Mouse (Mus musculus) hindbrain, embryonic 12.5 days (tissue): ENCODE data around the gene Adcy7. TPM values are rescaled to one million over a fixed set of nuclear protein-coding genes. Genes with fewer than 3 reads are reported as not detected.

ENCODE experiments used
- ATAC-seq: fragments of 200-750 bp; cut with Nextera tagmentation; 2 replicates; pipeline ENCODE4 v1.8.0; 2017; ENCODE audit warnings: moderate TSS enrichment; ENCODE audit not compliant: low FRiP score
- H3K27ac ChIP-seq: fragments of 300-500 bp; sonication (generic); 2 replicates; pipeline ENCODE4 v1.5.1; 2016; ENCODE audit warnings: mild to moderate bottlenecking
- H3K27me3 ChIP-seq: fragments of 300-500 bp; sonication (generic); 2 replicates; pipeline ENCODE4 v1.6.1; 2016; ENCODE audit warnings: mild to moderate bottlenecking
- H3K36me3 ChIP-seq: fragments of 300-500 bp; sonication (generic); 2 replicates; pipeline ENCODE4 v1.6.1; 2016; ENCODE audit warnings: mild to moderate bottlenecking
- H3K4me1 ChIP-seq: fragments of 300-500 bp; sonication (generic); 2 replicates; pipeline ENCODE4 v1.6.1; 2016
- H3K4me2 ChIP-seq: fragments of 300-500 bp; sonication (generic); replicated peaks from 2 replicates; pipeline ENCODE4 v1.6.1; 2016; ENCODE audit warnings: mild to moderate bottlenecking
- H3K4me3 ChIP-seq: fragments of 300-500 bp; sonication (generic); 2 replicates; pipeline ENCODE4 v1.5.1; 2016; ENCODE audit warnings: mild to moderate bottlenecking
- H3K9ac ChIP-seq: fragments of 300-500 bp; sonication (generic); 2 replicates; pipeline ENCODE4 v1.6.1; 2016; ENCODE audit warnings: mild to moderate bottlenecking, moderate library complexity
- H3K9me3 ChIP-seq: fragments of 300-500 bp; sonication (generic); replicated peaks from 2 replicates; pipeline ENCODE4 v1.6.1; 2016; ENCODE audit warnings: mild to moderate bottlenecking
- WGBS: fragments of 180-500 bp; shearing (Covaris S2); methylation state at CpG from one replicate; pipeline ENCODE4 v1.1.7; 2016; 5-methylcytosine and 5-hydroxymethylcytosine counted together
- polyA plus RNA-seq: library from polyadenylated mRNA; unstranded; fragments of >200 nt; fragmentation: Nextera tagmentation; extraction: Ambion mirVana; gene quantifications from 2 replicates; pipeline ENCODE4 v1.2.1, GENCODE M21; 2016

The Adcy7 gene
- polyA plus RNA-seq, 1 experiment from 2014 or later: 2.6 TPM

GRCm38 (mm10) chr8:88292926-88293325 lies 20.7 kb downstream of the Adcy7 start:
- no peaks in the 10 kb centered on the region for H3K9me3 ChIP-seq
- 85% methylated on average over 3 of the region's 3 CpGs for WGBS

GRCm38 (mm10) chr8:88293590-88294356 lies 21.6 kb downstream of the Adcy7 start:
- 87% methylated on average over 9 of the region's 9 CpGs for WGBS
- ATAC-seq: no peak
- Histone ChIP-seq H3K27me3 (no peaks in the 10 kb centered on the region), H3K36me3 (no peaks in the 10 kb centered on the region), H3K4me3 (no peak overlapping the region), H3K27ac (no peak overlapping the region), H3K9ac (no peak overlapping the region), H3K9me3 (no peaks in the 10 kb centered on the region), H3K4me1 (peaks cover 3% of the 10 kb centered on the region; the same call in 1 of the 2 replicates), H3K4me2 (no peak overlapping the region)

More at GRCm38 (mm10) chr8:88292926-88293325, 20.7 kb downstream of the Adcy7 start:
- Histone ChIP-seq H3K9ac (no peak overlapping the region), H3K4me2 (no peak overlapping the region), H3K36me3 (no peaks in the 10 kb centered on the region), H3K27me3 (no peaks in the 10 kb centered on the region), H3K27ac (no peak overlapping the region), H3K4me1 (peaks cover 7% of the 10 kb centered on the region; the same call in 1 of the 2 replicates), H3K4me3 (no peak overlapping the region)
- ATAC-seq: no peak

- H3K4me3 ChIP-seq: no peak overlapping the region
- H3K27ac ChIP-seq: no peak overlapping the region
- no peak for ATAC-seq
- WGBS: 91% methylated on average over 2 of the region's 2 CpGs
- no peak overlapping the region for H3K4me2 ChIP-seq
- H3K9me3 ChIP-seq: no peaks in the 10 kb centered on the region
- no peaks in the 10 kb centered on the region for H3K27me3 ChIP-seq
- no peaks in the 10 kb centered on the region for H3K36me3 ChIP-seq
- H3K9ac ChIP-seq: no peak overlapping the region
- H3K4me1 ChIP-seq: peaks cover 4% of the 10 kb centered on the region
Measured at GRCm38 (mm10) chr8:88294977-88295376, 22.8 kb downstream of the Adcy7 start.

GRCm38 (mm10) chr8:88297976-88298732 lies 26.0 kb downstream of the Adcy7 start:
- Histone ChIP-seq H3K9ac (no peak overlapping the region), H3K36me3 (no peaks in the 10 kb centered on the region), H3K4me1 (peaks cover 22% of the 10 kb centered on the region), H3K4me3 (no peak overlapping the region), H3K9me3 (no peaks in the 10 kb centered on the region), H3K27ac (no peak overlapping the region), H3K4me2 (no peak overlapping the region), H3K27me3 (no peaks in the 10 kb centered on the region)
- no peak for ATAC-seq
- WGBS: 63% methylated on average over 12 of the region's 12 CpGs

- Histone ChIP-seq H3K4me2 (no peak overlapping the region), H3K4me3 (no peak overlapping the region), H3K36me3 (no peaks in the 10 kb centered on the region), H3K27ac (no peak overlapping the region), H3K9ac (no peak overlapping the region), H3K4me1 (peaks cover 22% of the 10 kb centered on the region), H3K9me3 (no peaks in the 10 kb centered on the region), H3K27me3 (no peaks in the 10 kb centered on the region)
- 89% methylated on average over 10 of the region's 10 CpGs for WGBS
- ATAC-seq: no peak
Measured at GRCm38 (mm10) chr8:88298733-88299103, 26.5 kb downstream of the Adcy7 start.

- H3K27me3 ChIP-seq: no peaks in the 10 kb centered on the region
- H3K4me1 ChIP-seq: peaks cover 22% of the 10 kb centered on the region
- no peak overlapping the region for H3K27ac ChIP-seq
- H3K4me2 ChIP-seq: no peak overlapping the region
- ATAC-seq: no peak
- no peak overlapping the region for H3K9ac ChIP-seq
- no peak overlapping the region for H3K4me3 ChIP-seq
- WGBS: 77% methylated on average over 10 of the region's 10 CpGs
- H3K9me3 ChIP-seq: no peaks in the 10 kb centered on the region
- no peaks in the 10 kb centered on the region for H3K36me3 ChIP-seq
Measured at GRCm38 (mm10) chr8:88299907-88300603, 27.9 kb downstream of the Adcy7 start.

- Histone ChIP-seq H3K4me3 (no peak overlapping the region), H3K27ac (no peak overlapping the region)
- peak; percentile 74; the same call in 1 of the 2 replicates for ATAC-seq
Measured at GRCm38 (mm10) chr8:88301589-88302437, 29.6 kb downstream of the Adcy7 start.

GRCm38 (mm10) chr8:88305814-88306213 lies 33.6 kb downstream of the Adcy7 start:
- Histone ChIP-seq H3K4me2 (no peak overlapping the region), H3K9ac (no peak overlapping the region), H3K27ac (no peak overlapping the region), H3K4me3 (no peak overlapping the region), H3K27me3 (no peaks in the 10 kb centered on the region), H3K9me3 (no peaks in the 10 kb centered on the region), H3K4me1 (peaks cover 16% of the 10 kb centered on the region), H3K36me3 (no peaks in the 10 kb centered on the region)
- no peak for ATAC-seq
- WGBS: 90% methylated on average over 4 of the region's 4 CpGs

More at GRCm38 (mm10) chr8:88301589-88302437, 29.6 kb downstream of the Adcy7 start:
- 54% methylated on average over 15 of the region's 15 CpGs for WGBS
- Histone ChIP-seq H3K27me3 (no peaks in the 10 kb centered on the region), H3K4me2 (no peak overlapping the region), H3K36me3 (no peaks in the 10 kb centered on the region), H3K9ac (no peak overlapping the region), H3K4me1 (peaks cover 22% of the 10 kb centered on the region), H3K9me3 (no peaks in the 10 kb centered on the region)

- peaks cover 12% of the 10 kb centered on the region for H3K4me1 ChIP-seq
- H3K9me3 ChIP-seq: no peaks in the 10 kb centered on the region
- WGBS: 69% methylated on average over 14 of the region's 14 CpGs
- no peak overlapping the region for H3K9ac ChIP-seq
- no peaks in the 10 kb centered on the region for H3K27me3 ChIP-seq
- ATAC-seq: no peak
- no peak overlapping the region for H3K27ac ChIP-seq
- H3K36me3 ChIP-seq: no peaks in the 10 kb centered on the region
- no peak overlapping the region for H3K4me3 ChIP-seq
- no peak overlapping the region for H3K4me2 ChIP-seq
Measured at GRCm38 (mm10) chr8:88306511-88306910, 34.3 kb downstream of the Adcy7 start.

- Histone ChIP-seq H3K4me3 (no peak overlapping the region), H3K4me2 (no peak overlapping the region), H3K9me3 (no peaks in the 10 kb centered on the region), H3K4me1 (no peaks in the 10 kb centered on the region), H3K36me3 (no peaks in the 10 kb centered on the region), H3K9ac (no peak overlapping the region), H3K27me3 (no peaks in the 10 kb centered on the region), H3K27ac (no peak overlapping the region)
- ATAC-seq: no peak
- WGBS: 79% methylated on average over 4 of the region's 4 CpGs
Measured at GRCm38 (mm10) chr8:88307736-88308135, 35.5 kb downstream of the Adcy7 start.

GRCm38 (mm10) chr8:88309274-88309873 lies 37.2 kb downstream of the Adcy7 start:
- no peaks in the 10 kb centered on the region for H3K27me3 ChIP-seq
- H3K4me3 ChIP-seq: no peak overlapping the region
- no peaks in the 10 kb centered on the region for H3K36me3 ChIP-seq
- no peak overlapping the region for H3K4me2 ChIP-seq
- H3K4me1 ChIP-seq: no peaks in the 10 kb centered on the region
- H3K27ac ChIP-seq: no peak overlapping the region
- no peak overlapping the region for H3K9ac ChIP-seq
- no peak for ATAC-seq
- 70% methylated on average over 10 of the region's 10 CpGs for WGBS
- H3K9me3 ChIP-seq: no peaks in the 10 kb centered on the region
